Mouse (Mus musculus) liver, embryonic 13.5 days (tissue): Measurements from ENCODE around the gene Nceh1. TPM values are rescaled to one million over a fixed set of nuclear protein-coding genes. Genes with fewer than 3 reads are reported as not detected.

Experiments
- ATAC-seq: fragments of 200-750 bp; cut with Nextera tagmentation; 2 replicates; pipeline ENCODE4 v1.8.0; 2017; ENCODE audit warnings: low read depth, mild to moderate bottlenecking, moderate number of reproducible peaks, moderate library complexity
- DNase-seq: peaks from one replicate; pipeline ENCODE4 v3.0.0; 2022
- H3K27ac ChIP-seq: fragments of 300-500 bp; sonication (generic); 2 replicates; pipeline ENCODE4 v1.5.1; 2015; ENCODE audit warnings: moderate library complexity, mild to moderate bottlenecking, inconsistent platforms
- H3K27me3 ChIP-seq: fragments of 300-500 bp; sonication (generic); 2 replicates; pipeline ENCODE4 v1.6.1; 2015; ENCODE audit warnings: mild to moderate bottlenecking, inconsistent platforms
- H3K36me3 ChIP-seq: fragments of 300-500 bp; sonication (generic); 2 replicates; pipeline ENCODE4 v1.6.1; 2015; ENCODE audit warnings: mild to moderate bottlenecking, inconsistent platforms
- H3K4me1 ChIP-seq: fragments of 300-500 bp; sonication (generic); replicated peaks from 2 replicates; pipeline ENCODE4 v1.6.1; 2015; ENCODE audit warnings: inconsistent platforms
- H3K4me2 ChIP-seq: fragments of 300-500 bp; sonication (generic); 2 replicates; pipeline ENCODE4 v1.6.1; 2015; ENCODE audit warnings: inconsistent platforms, mild to moderate bottlenecking, moderate library complexity
- H3K4me3 ChIP-seq: fragments of 300-500 bp; sonication (generic); replicated peaks from 2 replicates; pipeline ENCODE4 v1.5.1; 2015; ENCODE audit warnings: mild to moderate bottlenecking, inconsistent platforms
- H3K9ac ChIP-seq: fragments of 300-500 bp; sonication (generic); 2 replicates; pipeline ENCODE4 v1.6.1; 2015; ENCODE audit warnings: mild to moderate bottlenecking, inconsistent platforms
- H3K9me3 ChIP-seq: fragments of 300-500 bp; sonication (generic); replicated peaks from 2 replicates; pipeline ENCODE4 v1.6.1; 2016; ENCODE audit warnings: inconsistent platforms
- WGBS: fragments of 180-500 bp; shearing (Covaris S2); methylation state at CpG from one replicate; pipeline ENCODE4 v1.1.7; 2015; ENCODE audit not compliant: insufficient replicate concordance; 5-methylcytosine and 5-hydroxymethylcytosine counted together
- polyA plus RNA-seq: library from polyadenylated mRNA; unstranded; fragments of >200 nt; fragmentation: Nextera tagmentation; extraction: Ambion mirVana; gene quantifications from 2 replicates; pipeline ENCODE4 v1.2.1, GENCODE M21; 2015

The Nceh1 gene
- polyA plus RNA-seq, result 3.7 and 4.2 TPM in 2 replicates

GRCm38 (mm10) chr3:27182733-27183600 is at the start of gene Nceh1:
TSS of gene Nceh1 (plus strand) at chr3:27182965.
- Histone ChIP-seq H3K4me1 (peaks cover 19% of the 10 kb centered on the region), H3K4me2 (peak within 1 kb of the TSS; percentile 94), H3K36me3 (no peaks in the 10 kb centered on the region), H3K4me3 (peak within 1 kb of the TSS; percentile 71), H3K9me3 (no peaks in the 10 kb centered on the region), H3K9ac (peak within 1 kb of the TSS; percentile 67), H3K27ac (no peak within 1 kb of the TSS), H3K27me3 (no peaks in the 10 kb centered on the region)
- under 1% methylated on average over 54 of the region's 54 CpGs for WGBS
- DNase-seq, result peak; percentile 82
- peak; percentile 93 for ATAC-seq

GRCm38 (mm10) chr3:27140101-27140500 is 42.7 kb upstream of the Nceh1 start:
- Histone ChIP-seq H3K9ac (no peak overlapping the region), H3K27ac (no peak overlapping the region), H3K4me3 (no peak overlapping the region), H3K9me3 (no peaks in the 10 kb centered on the region), H3K36me3 (peaks cover 92% of the 10 kb centered on the region), H3K27me3 (no peaks in the 10 kb centered on the region), H3K4me2 (no peak overlapping the region), H3K4me1 (no peaks in the 10 kb centered on the region)
- ATAC-seq, result no peak
- DNase-seq, result no peak
- WGBS, result 87% methylated on average over 8 of the region's 8 CpGs

GRCm38 (mm10) chr3:27143570-27143969 is 39.2 kb upstream of the Nceh1 start:
- ATAC-seq, result no peak
- no peaks in the 10 kb centered on the region for H3K9me3 ChIP-seq

GRCm38 (mm10) chr3:27145733-27146132 is 37.0 kb upstream of the Nceh1 start:
- H3K4me3 ChIP-seq, result no peak overlapping the region
- H3K4me1 ChIP-seq, result peaks cover 3% of the 10 kb centered on the region; the same call in 1 of the 2 replicates
- peaks cover 84% of the 10 kb centered on the region for H3K36me3 ChIP-seq
- H3K9ac ChIP-seq, result no peak overlapping the region
- WGBS, result 89% methylated on average over 7 of the region's 7 CpGs
- 0 out of 2 replicates have a peak, but pooled peaks have one; percentile 54 for ATAC-seq
- no peaks in the 10 kb centered on the region for H3K9me3 ChIP-seq
- H3K27ac ChIP-seq, result no peak overlapping the region
- no peak for DNase-seq
- no peak overlapping the region for H3K4me2 ChIP-seq
- no peaks in the 10 kb centered on the region for H3K27me3 ChIP-seq

More at GRCm38 (mm10) chr3:27143570-27143969, 39.2 kb upstream of the Nceh1 start:
- Histone ChIP-seq H3K36me3 (peaks cover 88% of the 10 kb centered on the region), H3K9ac (no peak overlapping the region), H3K4me3 (no peak overlapping the region), H3K4me2 (no peak overlapping the region), H3K27me3 (no peaks in the 10 kb centered on the region), H3K4me1 (no peaks in the 10 kb centered on the region), H3K27ac (no peak overlapping the region)
- DNase-seq, result no peak
- 83% methylated on average over 7 of the region's 7 CpGs for WGBS

- H3K27me3 ChIP-seq, result no peaks in the 10 kb centered on the region
- peak; percentile 18 for DNase-seq
- peak overlapping the region; percentile 93 for H3K27ac ChIP-seq
- peak overlapping the region; percentile 97 for H3K4me3 ChIP-seq
- no peaks in the 10 kb centered on the region for H3K9me3 ChIP-seq
- H3K4me1 ChIP-seq, result peaks cover 39% of the 10 kb centered on the region
- H3K9ac ChIP-seq, result peak overlapping the region; percentile 97
- ATAC-seq, result peak; percentile 44
- peaks cover 25% of the 10 kb centered on the region for H3K36me3 ChIP-seq
- peak overlapping the region; percentile 75 for H3K4me2 ChIP-seq
- under 1% methylated on average over 31 of the region's 31 CpGs for WGBS
These were observed 29.5 kb upstream of the Nceh1 start for GRCm38 (mm10) chr3:27153191-27153671.

GRCm38 (mm10) chr3:27153701-27154209 is 29.0 kb upstream of the Nceh1 start, which contains the start of gene Ect2:
TSS of gene Ect2 (minus strand) at chr3:27153878.
- no peaks in the 10 kb centered on the region for H3K9me3 ChIP-seq
- under 1% methylated on average over 37 of the region's 37 CpGs for WGBS
- H3K27me3 ChIP-seq, result no peaks in the 10 kb centered on the region
- H3K27ac ChIP-seq, result peak within 1 kb of the TSS; percentile 93
- peak within 1 kb of the TSS; percentile 75 for H3K4me2 ChIP-seq
- DNase-seq, result peak; percentile 99
- peaks cover 20% of the 10 kb centered on the region for H3K36me3 ChIP-seq
- H3K4me1 ChIP-seq, result peaks cover 39% of the 10 kb centered on the region
- H3K4me3 ChIP-seq, result peak within 1 kb of the TSS; percentile 97
- peak; percentile 96 for ATAC-seq
- H3K9ac ChIP-seq, result peak within 1 kb of the TSS; percentile 97

GRCm38 (mm10) chr3:27154280-27154679 is 28.5 kb upstream of the Nceh1 start:
- no peak for DNase-seq
- Histone ChIP-seq H3K36me3 (peaks cover 16% of the 10 kb centered on the region), H3K27me3 (no peaks in the 10 kb centered on the region), H3K9me3 (no peaks in the 10 kb centered on the region), H3K4me3 (peak overlapping the region; percentile 97), H3K4me2 (peak overlapping the region; percentile 67), H3K4me1 (peaks cover 39% of the 10 kb centered on the region), H3K9ac (peak overlapping the region; percentile 70), H3K27ac (peak overlapping the region; percentile 85)
- 60% methylated on average over 2 of the region's 2 CpGs for WGBS
- peak; percentile 49 for ATAC-seq

- no peak overlapping the region for H3K4me2 ChIP-seq
- DNase-seq (no peak), ATAC-seq (no peak)
- H3K9me3 ChIP-seq, result no peaks in the 10 kb centered on the region
- peak overlapping the region; percentile 85 for H3K27ac ChIP-seq
- 43% methylated on average over 6 of the region's 6 CpGs for WGBS
- peak overlapping the region; percentile 70; the same call in 1 of the 2 replicates for H3K9ac ChIP-seq
- peaks cover 6% of the 10 kb centered on the region for H3K36me3 ChIP-seq
- no peak overlapping the region for H3K4me3 ChIP-seq
- H3K27me3 ChIP-seq, result no peaks in the 10 kb centered on the region
- peaks cover 39% of the 10 kb centered on the region for H3K4me1 ChIP-seq
These were observed 27.5 kb upstream of the Nceh1 start for GRCm38 (mm10) chr3:27155051-27155855.

- 0 out of 2 replicates have a peak, but pooled peaks cover 4% of the 10 kb centered on the region for H3K36me3 ChIP-seq
- peaks cover 33% of the 10 kb centered on the region for H3K4me1 ChIP-seq
- DNase-seq (no peak), ATAC-seq (no peak)
- peak overlapping the region; percentile 85 for H3K27ac ChIP-seq
- H3K4me2 ChIP-seq, result no peak overlapping the region
- H3K4me3 ChIP-seq, result no peak overlapping the region
- no peaks in the 10 kb centered on the region for H3K9me3 ChIP-seq
- H3K27me3 ChIP-seq, result no peaks in the 10 kb centered on the region
- no peak overlapping the region for H3K9ac ChIP-seq
- 53% methylated on average over 9 of the region's 9 CpGs for WGBS
These were observed 26.7 kb upstream of the Nceh1 start for GRCm38 (mm10) chr3:27155856-27156593.

- Histone ChIP-seq H3K9me3 (no peaks in the 10 kb centered on the region), H3K36me3 (no peaks in the 10 kb centered on the region), H3K9ac (no peak overlapping the region), H3K4me1 (peaks cover 28% of the 10 kb centered on the region), H3K27ac (no peak overlapping the region), H3K4me2 (no peak overlapping the region), H3K27me3 (no peaks in the 10 kb centered on the region), H3K4me3 (no peak overlapping the region)
- no peak for DNase-seq
- 66% methylated on average over 2 of the region's 3 CpGs for WGBS
- ATAC-seq, result no peak
These were observed 26.2 kb upstream of the Nceh1 start for GRCm38 (mm10) chr3:27156594-27156949.
